Comparison of ENCODE assay signal across 16 mouse cellular contexts in the genomic region with DNA sequence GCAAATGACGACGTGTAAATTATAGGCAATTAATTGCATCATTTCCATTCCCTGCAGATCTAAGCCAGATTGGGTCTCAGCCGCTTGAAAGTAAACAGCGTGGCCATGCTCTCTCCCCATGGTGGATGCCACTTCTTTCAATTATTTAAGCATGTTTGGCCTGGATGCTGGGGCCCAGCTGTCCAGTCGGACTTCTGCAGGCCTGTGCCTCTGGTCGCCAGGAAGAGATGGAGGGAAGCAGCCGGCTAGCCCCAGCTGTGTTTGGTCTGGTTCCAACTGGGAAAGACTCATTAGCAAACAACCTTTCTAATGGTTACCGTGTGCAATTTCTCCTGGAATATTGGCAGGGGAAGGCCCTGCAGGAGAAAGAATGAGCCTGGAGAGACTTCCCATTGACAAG.
DNase-seq lines count a peak whose midpoint lies in the region; ATAC-seq and TF ChIP-seq lines count a peak whose summit lies in the region.
"Had no signal": no experiment of that assay in that cellular context is flagged by ENCODE, and none has a peak within 500 bp of the region (broad histone marks: within the 10 kb centered on the region; RNA-seq: fewer than 3 reads in every experiment).

No protein-coding gene starts in this region.

- no peak for ATAC-seq in lung, embryonic 14.5 days (ENCODE audit: insufficient read depth)
- ATAC-seq in hindbrain, postnatal 0 days: peak; percentile 76

- H3K9ac ChIP-seq in lung, embryonic 14.5 days: no peak overlapping the region
- H3K9ac ChIP-seq in hindbrain, postnatal 0 days (replicated peaks; ENCODE audit: low read length): no peak overlapping the region
- H3K9ac ChIP-seq: embryonic facial prominence, embryonic 15.5 days; limb, embryonic 15.5 days had no signal

- no peak overlapping the region for H3K4me3 ChIP-seq in lung, embryonic 14.5 days (ENCODE audit: low read depth, low read length)
- no peak overlapping the region for H3K4me3 ChIP-seq in hindbrain, postnatal 0 days (ENCODE audit: low read length)
- H3K4me3 ChIP-seq: embryonic facial prominence, embryonic 15.5 days; limb, embryonic 15.5 days had no signal

- no peaks in the 10 kb centered on the region for H3K27me3 ChIP-seq in lung, embryonic 14.5 days (ENCODE audit: insufficient read depth, low read length)
- no peaks in the 10 kb centered on the region for H3K27me3 ChIP-seq in hindbrain, postnatal 0 days (ENCODE audit: insufficient read depth, low read length)
- H3K27me3 ChIP-seq: embryonic facial prominence, embryonic 15.5 days; limb, embryonic 15.5 days had no signal

- no peak overlapping the region for H3K4me2 ChIP-seq in lung, embryonic 14.5 days
- no peak overlapping the region for H3K4me2 ChIP-seq in hindbrain, postnatal 0 days (ENCODE audit: low read depth, low read length)
- H3K4me2 ChIP-seq: embryonic facial prominence, embryonic 15.5 days; limb, embryonic 15.5 days had no signal

- no peak overlapping the region for H3K27ac ChIP-seq in lung, embryonic 14.5 days (ENCODE audit: low read depth)
- H3K27ac ChIP-seq in hindbrain, postnatal 0 days: peak overlapping the region; percentile 34; the same call in 1 of the 2 replicates
- H3K27ac ChIP-seq: embryonic facial prominence, embryonic 15.5 days; limb, embryonic 15.5 days; macrophage had no signal

- DNase-seq in embryo, embryonic 10 days (ENCODE audit: low spot score): peak; percentile 5
- DNase-seq in embryo, embryonic 9.5 days (ENCODE audit: extremely low spot score): no peak
- peak; percentile 26 for DNase-seq in lung, embryonic 14.5 days
- no peak for DNase-seq in lung, adult 18-20 months
- DNase-seq in embryo, embryonic 11 days: peak; percentile 16
- peak; percentile 77 for DNase-seq in hindbrain, postnatal 0 days (ENCODE audit: low spot score)
- DNase-seq in frontal cortex, postnatal 25 days (ENCODE audit: low spot score in 2 of 2): no peak
- no peak for DNase-seq in layer of hippocampus, postnatal 36 days
- DNase-seq: adrenal gland, postnatal 14 days; cerebellum, postnatal 25 days; lung, adult 2 months; right cerebral cortex, postnatal 14 days; thymus, postnatal 4 days had no signal

- 40% methylated on average over 8 of the region's 8 CpGs for WGBS in lung, embryonic 14.5 days
- 27% methylated on average over 8 of the region's 8 CpGs for WGBS in hindbrain, postnatal 0 days

- H3K4me1 ChIP-seq in lung, embryonic 14.5 days (ENCODE audit: insufficient read depth): no peaks in the 10 kb centered on the region
- peaks cover 6% of the 10 kb centered on the region; the same call in 1 of the 2 replicates for H3K4me1 ChIP-seq in hindbrain, postnatal 0 days (ENCODE audit: insufficient read depth, low read length)
- H3K4me1 ChIP-seq: embryonic facial prominence, embryonic 15.5 days had no signal

- H3K9me3 ChIP-seq in lung, embryonic 14.5 days (ENCODE audit: low read depth, low read length): no peaks in the 10 kb centered on the region
- no peaks in the 10 kb centered on the region for H3K9me3 ChIP-seq in hindbrain, postnatal 0 days (ENCODE audit: low read length)
- H3K9me3 ChIP-seq: embryonic facial prominence, embryonic 15.5 days; limb, embryonic 15.5 days had no signal

- TF ChIP-seq CTCF in lung, embryonic 14.5 days (IDR thresholded peaks at IDR 0.05; ENCODE audit: low read depth): no peak
- TF ChIP-seq CTCF in hindbrain, postnatal 0 days (IDR thresholded peaks at IDR 0.05; ENCODE audit: low read depth): no peak

- H3K36me3 ChIP-seq in lung, embryonic 14.5 days (ENCODE audit: insufficient read depth): no peaks in the 10 kb centered on the region
- H3K36me3 ChIP-seq in hindbrain, postnatal 0 days (ENCODE audit: insufficient read depth, low read length): no peaks in the 10 kb centered on the region
- H3K36me3 ChIP-seq: embryonic facial prominence, embryonic 15.5 days; limb, embryonic 15.5 days had no signal

Comparison
In these comparisons a context has a peak if more than half of its experiments do, and no peak if none do; other contexts are left out.
1. DNase-seq: peak in embryo, embryonic 10 days (single experiment), lung, embryonic 14.5 days (single experiment), embryo, embryonic 11 days (single experiment) and hindbrain, postnatal 0 days (single experiment); none in embryo, embryonic 9.5 days (single experiment), lung, adult 18-20 months (0 of 2), frontal cortex, postnatal 25 days (0 of 2) and layer of hippocampus, postnatal 36 days (0 of 2).